Mouse (Mus musculus): ENCODE measurements around the gene Dcun1d4. TPM values are rescaled to one million over a fixed set of nuclear protein-coding genes. Genes with fewer than 3 reads are reported as not detected.
"Not testable (repeated sequence)": the region's sequence is repeated elsewhere in the genome, so short reads cannot be mapped to it uniquely, and the experiment has no call there.

The Dcun1d4 gene
- polyA plus RNA-seq, 1 experiment from 2014 or later: 55.3 TPM

- H3K9ac ChIP-seq (replicated peaks); H3K36me3 ChIP-seq; H3K27me3 ChIP-seq; H3K4me3 ChIP-seq (replicated peaks); ATAC-seq; H3K9me3 ChIP-seq; H3K27ac ChIP-seq; H3K4me2 ChIP-seq (replicated peaks); H3K4me1 ChIP-seq (replicated peaks): not testable (repeated sequence)
- 88% methylated on average over 1 of the region's 1 CpGs for WGBS
Measured at GRCm38 (mm10) chr5:73482381-73482780, 1.6 kb downstream of the Dcun1d4 start.

GRCm38 (mm10) chr5:73484016-73484615 is 3.3 kb downstream of the Dcun1d4 start:
- Histone ChIP-seq H3K4me1 (replicated peaks) (peaks cover 4% of the 10 kb centered on the region; the same call in 1 of the 2 replicates), H3K4me3 (replicated peaks) (no peak overlapping the region), H3K27me3 (no peaks in the 10 kb centered on the region), H3K27ac (no peak overlapping the region), H3K9ac (replicated peaks) (no peak overlapping the region), H3K9me3 (no peaks in the 10 kb centered on the region), H3K36me3 (no peaks in the 10 kb centered on the region), H3K4me2 (replicated peaks) (no peak overlapping the region)
- no peak for ATAC-seq
- WGBS: 53% methylated on average over 5 of the region's 5 CpGs

DNA sequence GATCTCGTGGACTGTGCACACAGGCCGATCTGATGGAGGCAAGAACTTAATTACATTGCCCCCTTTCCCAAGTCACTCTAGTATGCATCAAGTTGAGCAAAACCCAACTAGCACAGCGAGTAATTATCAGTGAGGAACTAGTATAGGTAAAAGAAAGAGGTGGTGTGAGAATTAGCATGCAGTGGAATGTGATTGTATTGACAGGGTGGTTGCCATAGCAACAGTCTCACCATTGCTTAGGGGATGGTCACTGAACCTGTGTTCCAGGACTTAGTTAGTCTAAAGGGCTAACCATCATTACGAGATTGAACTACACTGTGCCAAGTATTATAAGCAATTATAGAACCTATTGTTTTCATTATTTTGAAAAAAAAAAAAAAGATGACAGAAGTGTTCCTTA is 5.7 kb downstream of the Dcun1d4 start:
- Histone ChIP-seq H3K4me3 (replicated peaks) (no peak overlapping the region), H3K36me3 (no peaks in the 10 kb centered on the region), H3K9ac (replicated peaks) (no peak overlapping the region), H3K4me2 (replicated peaks) (no peak overlapping the region), H3K27ac (no peak overlapping the region), H3K27me3 (no peaks in the 10 kb centered on the region), H3K9me3 (no peaks in the 10 kb centered on the region), H3K4me1 (replicated peaks) (peaks cover 12% of the 10 kb centered on the region; the same call in 1 of the 2 replicates)
- ATAC-seq: no peak
- 54% methylated on average over 4 of the region's 4 CpGs for WGBS

- H3K4me2 ChIP-seq (replicated peaks): peak overlapping the region; percentile 84
- peaks cover 21% of the 10 kb centered on the region for H3K4me1 ChIP-seq (replicated peaks)
- peak overlapping the region; percentile 89 for H3K4me3 ChIP-seq (replicated peaks)
- no peak for ATAC-seq
- no peaks in the 10 kb centered on the region for H3K27me3 ChIP-seq
- peak overlapping the region; percentile 87 for H3K27ac ChIP-seq
- WGBS: 6% methylated on average over 14 of the region's 14 CpGs
- H3K9me3 ChIP-seq: no peaks in the 10 kb centered on the region
- H3K36me3 ChIP-seq: no peaks in the 10 kb centered on the region
- peak overlapping the region; percentile 72 for H3K9ac ChIP-seq (replicated peaks)
Measured at GRCm38 (mm10) chr5:73489915-73490314, 9.1 kb downstream of the Dcun1d4 start.

- peak; percentile 96 for ATAC-seq
- peaks cover 25% of the 10 kb centered on the region for H3K4me1 ChIP-seq (replicated peaks)
Measured at GRCm38 (mm10) chr5:73490596-73491073, 9.8 kb downstream of the Dcun1d4 start.

DNA sequence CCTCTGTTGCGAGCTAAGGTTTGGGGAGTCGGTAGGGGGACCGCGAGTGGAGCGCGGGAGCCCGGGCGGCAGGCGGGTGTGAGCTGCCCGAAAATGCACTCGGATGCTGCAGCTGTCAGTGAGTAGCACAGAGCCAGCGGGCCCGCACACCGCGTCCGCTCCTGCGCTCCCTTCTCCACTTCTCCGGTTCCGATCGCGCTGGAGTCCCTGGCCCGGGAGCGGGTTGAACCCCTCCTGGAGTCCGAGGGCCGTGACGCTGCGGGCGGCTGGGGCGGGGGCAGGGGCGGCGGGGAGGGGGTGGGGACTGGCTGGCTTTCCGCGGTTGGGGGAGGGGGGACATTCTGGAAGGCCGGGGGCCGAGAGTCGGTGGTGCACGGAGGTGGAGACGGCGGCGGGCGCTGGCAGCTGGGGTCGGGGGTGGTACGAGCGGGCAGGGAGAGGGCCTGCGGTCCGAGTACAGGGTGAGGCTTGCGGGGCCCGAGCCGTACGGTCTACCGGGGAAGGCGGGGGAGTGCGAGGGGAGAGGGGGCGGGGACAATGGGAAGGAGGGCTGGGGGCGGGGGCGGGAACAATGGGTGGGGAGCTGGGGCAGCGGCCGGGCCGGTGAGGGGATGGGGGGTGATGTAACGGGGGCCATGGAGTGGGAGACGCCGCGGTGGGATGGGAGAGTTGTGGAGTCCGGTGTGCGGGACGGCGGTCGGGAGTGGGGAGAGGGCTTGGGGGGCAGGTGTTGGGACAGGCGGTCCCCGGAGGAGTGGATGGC is 10.5 kb downstream of the Dcun1d4 start:
- no peaks in the 10 kb centered on the region for H3K36me3 ChIP-seq
- H3K27me3 ChIP-seq: no peaks in the 10 kb centered on the region
- WGBS: under 1% methylated on average over 66 of the region's 70 CpGs
- no peaks in the 10 kb centered on the region for H3K9me3 ChIP-seq
- peak; percentile 59 for ATAC-seq
- H3K4me3 ChIP-seq (replicated peaks): peak overlapping the region; percentile 89
- H3K4me1 ChIP-seq (replicated peaks): peaks cover 25% of the 10 kb centered on the region
- H3K27ac ChIP-seq: peak overlapping the region; percentile 97
- H3K9ac ChIP-seq (replicated peaks): peak overlapping the region; percentile 85
- peak overlapping the region; percentile 84 for H3K4me2 ChIP-seq (replicated peaks)

More at GRCm38 (mm10) chr5:73490596-73491073, 9.8 kb downstream of the Dcun1d4 start:
- Histone ChIP-seq H3K9ac (replicated peaks) (peak overlapping the region; percentile 85), H3K4me2 (replicated peaks) (peak overlapping the region; percentile 84), H3K9me3 (no peaks in the 10 kb centered on the region), H3K4me3 (replicated peaks) (peak overlapping the region; percentile 89), H3K27ac (peak overlapping the region; percentile 97), H3K36me3 (no peaks in the 10 kb centered on the region), H3K27me3 (no peaks in the 10 kb centered on the region)
- 0% methylated on average over 37 of the region's 37 CpGs for WGBS

DNA sequence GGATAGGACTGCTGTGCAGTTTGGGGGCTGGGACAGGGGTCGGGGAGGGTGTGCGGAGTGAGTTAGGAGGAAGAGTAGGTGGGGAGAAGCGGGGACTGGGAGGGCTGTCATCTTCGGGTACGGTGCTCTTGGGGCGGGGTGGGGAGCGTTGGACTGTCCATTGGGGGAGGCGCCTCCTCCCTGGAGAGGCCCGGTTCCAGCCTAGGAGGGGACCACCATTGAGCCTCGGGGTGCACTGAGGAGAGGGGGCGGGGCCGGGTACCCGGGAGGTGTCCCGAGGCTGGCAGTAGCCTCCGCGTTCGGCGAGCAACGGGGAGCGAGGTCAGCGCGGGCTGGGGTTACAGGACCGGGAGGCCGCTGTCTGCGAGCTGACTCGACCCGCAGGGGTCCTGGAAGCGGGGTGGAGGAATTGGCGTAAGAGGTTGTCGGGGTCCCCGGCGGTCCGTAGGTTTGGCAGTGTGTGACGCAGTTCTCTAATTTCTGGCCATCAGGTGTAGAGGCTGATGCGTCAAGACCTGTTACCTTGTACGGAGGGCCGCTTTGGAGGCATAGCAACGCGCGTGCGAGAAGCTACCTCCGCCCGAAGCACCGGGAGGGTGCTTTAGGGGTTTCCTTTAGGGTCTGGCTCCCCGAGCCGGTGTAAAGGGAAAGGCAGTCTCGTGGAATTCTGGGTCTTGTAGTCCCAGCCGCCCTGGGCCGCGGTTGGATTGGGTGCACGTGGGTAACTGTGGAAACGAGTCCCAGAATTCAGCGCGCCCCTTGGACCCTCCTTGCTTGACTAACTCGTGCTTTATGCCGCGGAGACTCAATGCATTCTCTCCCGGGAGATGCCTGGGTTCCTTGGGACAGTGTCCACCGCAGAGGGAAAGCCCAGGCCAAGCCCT is 11.3 kb downstream of the Dcun1d4 start:
- H3K4me2 ChIP-seq (replicated peaks): peak overlapping the region; percentile 84
- H3K9me3 ChIP-seq: no peaks in the 10 kb centered on the region
- H3K27ac ChIP-seq: peak overlapping the region; percentile 97
- peak overlapping the region; percentile 85 for H3K9ac ChIP-seq (replicated peaks)
- peak overlapping the region; percentile 89 for H3K4me3 ChIP-seq (replicated peaks)
- WGBS: under 1% methylated on average over 57 of the region's 59 CpGs
- ATAC-seq: peak; percentile 74
- peaks cover 25% of the 10 kb centered on the region for H3K4me1 ChIP-seq (replicated peaks)
- H3K36me3 ChIP-seq: no peaks in the 10 kb centered on the region
- H3K27me3 ChIP-seq: no peaks in the 10 kb centered on the region

DNA sequence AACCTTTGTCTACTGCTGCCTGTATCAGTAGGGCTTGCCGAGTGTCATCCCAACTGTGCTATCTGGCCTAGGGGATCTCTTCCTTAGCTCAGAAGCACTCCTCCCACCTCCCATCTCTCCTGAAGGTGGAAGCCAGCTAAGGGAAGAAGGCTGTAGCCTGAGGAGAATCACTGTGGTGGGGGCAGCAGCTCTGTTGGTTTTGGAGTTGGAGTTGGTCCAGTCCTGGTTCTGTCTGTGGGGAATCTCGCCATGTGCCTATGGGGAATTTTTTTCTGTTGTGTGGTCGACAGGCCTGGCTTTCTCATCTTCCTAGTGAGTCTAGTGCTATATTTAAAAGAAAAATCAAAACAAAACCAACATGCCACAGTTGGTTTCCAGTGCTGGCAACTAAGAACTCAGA is 16.6 kb downstream of the Dcun1d4 start:
- no peaks in the 10 kb centered on the region; the same call in 1 of the 2 replicates for H3K36me3 ChIP-seq
- H3K27ac ChIP-seq: no peak overlapping the region
- 87% methylated on average over 3 of the region's 3 CpGs for WGBS
- peaks cover 32% of the 10 kb centered on the region for H3K4me1 ChIP-seq (replicated peaks)
- H3K4me2 ChIP-seq (replicated peaks): no peak overlapping the region
- no peak overlapping the region for H3K4me3 ChIP-seq (replicated peaks)
- no peak for ATAC-seq
- H3K9me3 ChIP-seq: no peaks in the 10 kb centered on the region
- H3K9ac ChIP-seq (replicated peaks): no peak overlapping the region
- H3K27me3 ChIP-seq: no peaks in the 10 kb centered on the region

- no peaks in the 10 kb centered on the region; the same call in 1 of the 2 replicates for H3K36me3 ChIP-seq
- H3K27ac ChIP-seq: no peak overlapping the region
- no peaks in the 10 kb centered on the region for H3K9me3 ChIP-seq
- no peak overlapping the region for H3K4me2 ChIP-seq (replicated peaks)
- no peak overlapping the region for H3K9ac ChIP-seq (replicated peaks)
- no peak for ATAC-seq
- WGBS: 91% methylated on average over 8 of the region's 8 CpGs
- no peaks in the 10 kb centered on the region for H3K27me3 ChIP-seq
- no peak overlapping the region for H3K4me3 ChIP-seq (replicated peaks)
- H3K4me1 ChIP-seq (replicated peaks): peaks cover 28% of the 10 kb centered on the region
Measured at GRCm38 (mm10) chr5:73498559-73498958, 17.8 kb downstream of the Dcun1d4 start.

GRCm38 (mm10) chr5:73500867-73501440 is 20.2 kb downstream of the Dcun1d4 start:
- H3K4me3 ChIP-seq (replicated peaks): no peak overlapping the region
- 91% methylated on average over 7 of the region's 7 CpGs for WGBS
- H3K27ac ChIP-seq: no peak overlapping the region
- no peak for ATAC-seq
- H3K27me3 ChIP-seq: no peaks in the 10 kb centered on the region
- H3K9me3 ChIP-seq: no peaks in the 10 kb centered on the region
- no peak overlapping the region for H3K9ac ChIP-seq (replicated peaks)
- H3K36me3 ChIP-seq: no peaks in the 10 kb centered on the region; the same call in 1 of the 2 replicates
- peaks cover 23% of the 10 kb centered on the region for H3K4me1 ChIP-seq (replicated peaks)
- H3K4me2 ChIP-seq (replicated peaks): no peak overlapping the region

DNA sequence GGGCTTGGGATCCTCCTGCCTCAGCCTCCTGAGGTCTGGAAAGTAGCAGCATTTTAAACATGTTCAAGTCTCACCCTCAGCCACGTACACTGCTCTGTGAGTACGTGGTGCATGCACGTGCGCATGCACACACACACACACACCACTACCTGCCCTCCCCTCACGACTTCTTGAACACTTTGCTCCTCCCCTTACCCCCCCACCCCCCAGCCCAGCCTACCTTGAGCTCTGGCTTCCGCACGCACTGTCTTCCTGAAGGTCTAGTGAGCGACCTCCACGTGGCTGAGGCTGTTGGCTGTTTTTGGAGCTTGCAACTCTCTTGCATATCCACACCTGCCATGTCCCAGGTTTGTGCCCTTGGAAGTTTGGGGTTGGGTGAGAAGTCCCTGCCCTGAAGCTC is 21.6 kb downstream of the Dcun1d4 start:
- Histone ChIP-seq H3K27ac (no peak overlapping the region), H3K9ac (replicated peaks) (no peak overlapping the region), H3K36me3 (no peaks in the 10 kb centered on the region; the same call in 1 of the 2 replicates), H3K27me3 (no peaks in the 10 kb centered on the region), H3K4me2 (replicated peaks) (no peak overlapping the region), H3K4me3 (replicated peaks) (no peak overlapping the region), H3K9me3 (no peaks in the 10 kb centered on the region), H3K4me1 (replicated peaks) (peaks cover 28% of the 10 kb centered on the region)
- 92% methylated on average over 9 of the region's 9 CpGs for WGBS
- ATAC-seq: no peak
